Mouse (Mus musculus): ENCODE results near the gene Zfp286. TPM values are rescaled to one million over a fixed set of nuclear protein-coding genes. Genes with fewer than 3 reads are reported as not detected.
"Not testable (repeated sequence)": the region's sequence is repeated elsewhere in the genome, so short reads cannot be mapped to it uniquely, and the experiment has no call there.

Zfp286 gene
- total RNA-seq, 1 experiment from 2014 or later = 3.1 TPM

- DNase-seq = no peak
These were observed 315 bp upstream of the Zfp286 start for GRCm38 (mm10) chr11:62789617-62789936.

- DNase-seq = no peak
These were observed 12.8 kb downstream of the Zfp286 start for GRCm38 (mm10) chr11:62776510-62776909.

DNA sequence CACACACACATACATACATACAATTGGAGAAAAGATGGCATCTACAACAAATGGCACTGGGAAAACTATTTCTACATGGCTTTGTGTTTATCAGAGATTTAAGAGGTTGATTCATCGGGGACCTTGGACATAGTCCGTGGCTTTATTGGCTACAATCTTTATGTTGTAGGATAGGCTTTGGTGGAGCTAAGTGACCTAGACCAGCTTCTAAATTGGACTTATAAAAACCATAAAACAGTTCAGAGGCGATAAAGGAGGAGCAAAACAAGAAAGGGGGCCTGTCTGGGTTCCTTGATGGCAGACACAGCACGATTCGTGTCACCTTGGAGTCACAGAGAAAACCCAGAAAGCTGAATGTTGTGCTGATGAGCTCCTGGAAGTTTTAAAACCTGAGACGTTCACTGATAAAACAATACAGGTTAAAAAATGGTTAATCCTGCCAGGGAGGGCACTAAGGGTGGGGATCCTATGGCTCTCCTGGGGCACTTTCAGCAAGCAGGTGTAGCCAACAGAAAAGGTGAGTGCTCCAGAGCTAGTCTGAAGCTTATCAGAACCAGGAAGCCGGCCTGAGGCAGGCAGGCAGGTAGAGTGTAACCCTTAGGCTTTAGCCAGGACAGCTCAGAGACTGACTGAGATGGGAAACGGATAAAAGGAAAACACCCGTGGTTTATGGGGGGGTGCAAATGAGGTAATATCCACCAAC is 28.4 kb downstream of the Zfp286 start:
- DNase-seq = no peak

GRCm38 (mm10) chr11:62758491-62758890 is 30.8 kb downstream of the Zfp286 start:
- no peak for DNase-seq

DNA sequence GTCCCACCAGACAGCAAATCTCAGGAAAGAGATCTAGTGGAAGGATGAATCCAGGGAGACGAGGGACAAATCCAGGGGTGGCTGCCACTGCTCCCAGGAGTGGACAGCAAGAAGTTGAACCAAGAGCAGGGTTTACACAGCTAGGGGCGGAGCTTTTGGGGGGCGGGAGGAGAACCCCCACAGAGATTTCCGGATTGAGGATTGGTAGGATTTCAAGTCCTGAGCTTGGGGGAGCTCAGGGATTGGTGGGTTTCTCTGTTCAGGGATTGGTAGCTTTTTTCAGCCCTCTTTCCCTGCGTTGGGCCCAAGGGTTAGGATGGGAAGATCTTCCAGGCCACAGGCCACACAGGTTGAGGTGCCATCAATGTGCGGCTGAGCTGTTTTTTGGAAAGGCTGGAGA is 31.4 kb downstream of the Zfp286 start:
- no peak for DNase-seq

- DNase-seq = no peak
These were observed 32.1 kb downstream of the Zfp286 start for GRCm38 (mm10) chr11:62757143-62757507.

GRCm38 (mm10) chr11:62756456-62757142 is 32.7 kb downstream of the Zfp286 start:
- DNase-seq = peak; percentile 97

DNA sequence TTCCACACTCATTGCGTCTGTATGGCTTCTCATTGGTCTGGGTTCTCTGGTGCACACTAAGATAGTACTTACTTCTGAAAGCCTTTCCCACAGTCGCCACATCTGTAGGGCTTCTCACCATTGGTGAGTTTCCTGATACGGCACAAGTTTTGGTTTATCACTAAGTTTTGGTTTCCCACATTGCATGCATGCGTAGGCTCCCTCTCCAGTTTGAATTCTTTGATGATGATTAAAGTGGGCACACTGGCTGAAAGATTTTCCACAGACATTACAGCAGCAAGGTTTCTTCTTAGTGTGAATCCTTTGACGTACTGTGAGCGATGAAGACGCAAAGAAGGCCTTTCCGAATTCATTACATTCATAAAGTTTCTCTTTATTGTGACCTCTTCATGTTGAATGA is 36.5 kb downstream of the Zfp286 start, which contains the start of gene Gm10428:
Gene Gm10428 (plus strand): TSS at position 321 of the 400 bp plus-strand sequence.
- DNase-seq = no peak

- DNase-seq = no peak
These were observed 37.1 kb downstream of the Zfp286 start for GRCm38 (mm10) chr11:62752191-62752590.

GRCm38 (mm10) chr11:62749445-62749844 is 39.8 kb downstream of the Zfp286 start:
- DNase-seq = not testable (repeated sequence)

- DNase-seq = no peak
These were observed 41.2 kb downstream of the Zfp286 start for GRCm38 (mm10) chr11:62748062-62748461.

DNA sequence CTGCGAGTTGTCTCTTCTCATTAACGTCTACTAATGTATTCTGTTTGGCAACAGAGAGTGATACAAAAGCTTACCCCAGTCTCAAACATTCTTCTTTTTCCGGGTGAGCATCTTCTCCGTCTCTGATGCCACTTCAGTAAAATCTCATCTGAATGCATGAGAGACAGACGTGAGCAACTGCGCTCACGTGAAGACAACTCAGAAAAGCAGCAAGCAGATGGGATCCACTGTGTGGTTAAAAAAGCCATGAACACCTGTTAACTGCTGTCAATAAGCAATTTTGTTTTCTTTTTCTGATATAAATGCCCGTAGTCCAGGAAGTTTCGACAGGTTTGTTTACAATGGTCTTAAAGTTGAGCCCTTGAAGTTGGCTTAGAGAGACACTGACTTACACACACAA is 42.0 kb downstream of the Zfp286 start:
- DNase-seq = no peak

DNA sequence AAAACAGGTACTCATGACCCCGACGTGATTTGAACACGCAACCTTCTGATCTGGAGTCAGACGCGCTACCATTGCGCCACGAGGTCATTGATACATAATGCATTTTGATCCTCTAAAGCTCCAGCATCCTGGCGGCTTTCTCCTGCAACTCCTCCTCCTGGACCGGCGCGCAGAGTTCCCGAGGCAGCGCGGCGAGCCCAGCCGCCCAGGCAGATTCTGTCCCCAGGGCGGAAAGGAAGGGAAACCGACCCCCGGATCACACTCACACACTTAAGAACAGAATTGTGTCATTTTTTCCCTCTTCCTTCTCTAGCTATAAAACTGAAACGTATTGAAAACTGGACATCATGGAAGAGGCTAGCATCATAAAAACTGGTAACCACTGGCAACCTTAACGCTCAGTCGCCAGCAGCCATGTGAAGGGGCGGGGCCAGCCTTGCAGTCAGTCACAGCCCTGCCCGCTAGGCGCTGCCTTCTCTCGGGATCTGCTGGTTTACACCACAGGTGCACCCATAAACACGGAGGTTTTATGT is 43.2 kb downstream of the Zfp286 start:
- DNase-seq = peak; percentile 86

DNA sequence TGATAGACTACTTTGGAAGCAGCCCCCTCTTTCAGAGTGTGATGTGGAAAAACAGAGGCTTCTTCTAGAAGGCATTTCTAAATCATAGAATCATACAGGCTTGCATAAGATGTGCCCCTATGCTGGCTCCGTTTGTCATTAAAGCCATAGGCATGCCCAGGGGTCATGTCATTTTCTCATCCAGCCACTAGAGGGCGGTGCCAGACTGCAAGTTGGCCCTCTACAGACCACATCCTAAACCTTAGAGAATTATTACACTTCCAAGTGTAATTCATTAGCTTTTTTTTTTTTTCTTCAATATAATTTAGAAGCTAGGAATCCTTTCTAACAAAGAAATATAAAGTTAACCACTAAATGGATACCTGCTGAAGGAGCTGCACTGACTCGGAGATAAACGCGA is 45.2 kb downstream of the Zfp286 start:
- DNase-seq = peak; percentile 83

DNA sequence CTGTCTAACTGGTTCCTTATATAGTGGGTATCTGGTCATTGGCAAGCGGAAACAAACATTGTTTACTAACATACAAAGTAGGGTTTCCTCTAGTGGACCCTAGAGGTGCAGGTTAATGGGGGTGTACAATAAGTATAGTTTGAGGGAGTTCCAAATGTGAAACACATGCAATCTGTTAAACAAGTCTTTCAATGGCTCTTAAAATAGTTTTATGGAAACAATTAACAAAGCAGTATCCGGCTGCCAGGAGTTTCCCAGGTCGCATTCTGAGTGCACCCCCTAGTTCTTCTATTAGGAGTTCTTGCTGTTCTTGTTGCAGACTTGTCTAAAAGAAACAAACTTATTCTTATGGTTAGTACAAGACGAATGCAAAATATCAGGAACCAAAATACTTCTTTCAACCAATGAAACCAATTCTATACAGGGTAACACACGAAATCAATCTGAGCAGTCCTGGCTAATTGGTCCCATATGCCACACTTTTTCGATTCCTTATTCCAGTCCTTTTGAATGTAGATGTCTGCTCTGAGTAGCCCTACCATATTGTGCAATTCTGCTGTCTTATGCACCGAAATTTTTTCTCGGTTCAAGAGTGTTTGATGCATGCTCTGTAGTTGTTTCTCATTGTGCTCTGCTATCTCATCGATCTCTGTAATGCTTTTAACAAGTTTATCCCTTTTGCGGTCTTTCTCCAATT is 46.9 kb downstream of the Zfp286 start:
- no peak for DNase-seq

GRCm38 (mm10) chr11:62741186-62741585 is 48.1 kb downstream of the Zfp286 start:
- DNase-seq = no peak

DNA sequence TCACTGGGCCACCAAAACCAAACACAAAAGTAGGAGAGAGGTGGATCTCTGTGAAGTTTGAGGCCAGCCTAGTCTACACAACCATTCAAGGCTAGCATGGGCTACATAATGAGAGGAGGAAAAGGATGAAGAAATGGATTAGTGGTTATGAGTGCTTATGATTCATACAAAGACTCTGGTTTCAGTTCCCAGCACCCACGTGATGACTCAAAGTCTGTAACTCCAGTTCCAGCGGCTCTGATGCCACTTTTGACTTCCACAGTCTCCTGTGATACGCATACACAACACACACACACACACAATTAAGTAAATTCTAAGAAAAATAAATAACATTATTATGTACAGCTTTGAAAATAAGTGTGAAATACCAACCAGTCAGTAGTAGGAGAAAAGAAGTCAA is 56.6 kb downstream of the Zfp286 start:
- no peak for DNase-seq

- DNase-seq = no peak
These were observed 57.3 kb downstream of the Zfp286 start for GRCm38 (mm10) chr11:62732022-62732387.

DNA sequence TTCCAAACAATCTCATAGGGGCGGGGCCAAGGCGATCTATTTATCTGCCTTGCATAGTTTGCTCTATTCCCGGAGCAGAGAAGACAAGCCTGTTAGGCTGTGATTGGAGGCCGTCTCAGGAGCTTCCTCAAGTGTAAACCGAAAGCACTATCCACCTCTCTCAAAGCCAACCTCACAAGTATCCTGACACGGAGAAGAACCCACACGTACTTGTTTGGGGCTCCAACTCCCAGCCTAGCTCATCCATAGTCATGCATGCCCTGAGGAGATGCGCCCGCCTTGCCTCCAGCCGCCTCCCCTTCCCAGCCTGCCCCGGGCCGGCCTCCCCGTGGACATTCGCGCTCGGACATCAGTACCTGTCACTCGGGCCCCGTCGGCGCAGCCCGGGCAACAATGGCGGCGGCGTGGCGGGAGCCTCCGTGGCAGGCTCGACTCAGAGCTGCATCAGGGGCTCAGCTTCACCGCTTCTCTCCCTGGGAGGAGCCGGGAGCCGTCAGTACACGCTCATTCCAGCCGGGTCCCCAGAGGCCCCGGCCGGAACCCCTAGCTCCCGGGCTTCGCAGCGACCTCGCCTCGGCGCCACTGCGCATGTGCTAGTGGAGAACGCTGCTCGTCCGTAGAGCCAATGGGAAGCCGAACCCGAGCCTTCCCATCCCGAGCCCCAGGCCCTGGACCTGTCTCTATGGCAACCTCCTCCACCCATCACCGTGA is 57.8 kb downstream of the Zfp286 start, which contains the start of gene Zfp287:
Gene Zfp287 (minus strand): TSS at position 595 of the 711 bp plus-strand sequence.
- DNase-seq = peak; percentile 93

DNA sequence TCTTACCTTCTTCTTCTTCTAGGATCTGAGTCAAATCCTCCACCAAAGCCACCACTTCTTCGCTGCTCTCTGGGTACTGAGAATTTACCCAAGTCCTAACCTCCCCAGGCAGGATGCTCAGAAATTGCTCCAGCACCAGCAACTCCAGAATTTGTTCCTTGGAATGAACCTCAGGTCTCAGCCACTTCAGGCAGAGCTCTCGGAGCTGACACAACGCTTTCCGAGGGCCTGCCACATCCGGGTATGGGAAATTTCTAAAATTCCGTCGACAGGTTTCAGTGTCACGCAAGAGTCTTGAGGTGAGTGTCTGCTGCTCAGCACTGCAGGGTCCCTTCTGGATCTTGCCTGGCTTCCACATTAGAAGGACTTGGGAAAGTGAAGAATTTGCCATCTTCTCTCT is 61.0 kb downstream of the Zfp286 start:
- DNase-seq = no peak

- peak; percentile 30 for DNase-seq
These were observed 78.6 kb downstream of the Zfp286 start for GRCm38 (mm10) chr11:62710657-62711056.

DNA sequence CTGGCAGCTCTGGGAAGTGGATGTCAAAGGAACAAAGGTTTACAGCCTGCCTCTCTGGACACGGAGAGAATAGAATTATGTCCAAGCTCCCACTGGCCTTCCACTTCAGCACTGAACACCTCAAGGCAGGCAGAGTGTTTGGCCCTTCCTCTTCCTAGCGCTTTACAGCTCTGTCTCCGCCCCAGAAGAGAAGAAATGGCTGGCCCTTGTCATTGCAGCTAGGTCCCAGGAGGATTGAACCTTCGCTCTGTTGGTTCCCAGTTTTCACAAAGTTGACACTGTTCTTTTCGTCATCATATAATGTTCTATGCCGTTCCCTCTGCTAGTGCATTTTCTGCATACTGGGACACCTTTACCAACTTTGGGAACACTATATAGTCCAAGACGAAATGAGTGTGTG is 81.0 kb downstream of the Zfp286 start:
- no peak for DNase-seq

DNA sequence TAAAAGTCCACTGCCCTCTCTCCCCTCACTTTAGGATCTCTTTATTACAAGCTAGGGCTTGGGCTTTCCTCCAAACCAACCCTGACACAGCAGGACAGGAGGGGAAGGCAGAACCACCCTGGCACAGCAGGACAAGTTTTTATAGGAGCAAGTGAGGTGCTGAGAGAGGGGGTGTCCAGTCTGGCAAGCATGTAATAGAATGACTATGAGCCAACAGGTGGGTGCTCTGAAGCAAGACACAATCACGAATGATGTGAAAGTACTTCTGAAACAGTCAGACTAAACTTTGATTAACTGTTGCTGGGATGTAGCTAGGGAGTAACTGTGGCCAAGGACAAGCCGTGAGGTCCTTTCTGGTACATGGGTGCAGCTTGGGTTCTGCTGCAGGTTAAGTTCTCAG is 83.1 kb downstream of the Zfp286 start:
- DNase-seq = no peak

Measured in adrenal gland, postnatal 14 days (tissue).